Mouse (Mus musculus) hematopoietic stem cell, adult 5-6 weeks (primary cell): ENCODE results near the gene Tmem178. TPM values are rescaled to one million over a fixed set of nuclear protein-coding genes. Genes with fewer than 3 reads are reported as not detected.

Experiments
- ATAC-seq, 2 experiments: fragments of 125-278 bp in 1 of 2; replicated peaks in 1 of 2; 2 replicates each; pipeline ENCODE4 v1.8.0; 2016 to 2017; ENCODE audit warnings: inconsistent platforms in 2 of 2, mild to moderate bottlenecking in 2 of 2, moderate number of reproducible peaks in 2 of 2, low read depth in 1 of 2, moderate TSS enrichment in 1 of 2; ENCODE audit not compliant: low FRiP score in 2 of 2, poor library complexity in 2 of 2, severe bottlenecking in 2 of 2, insufficient read depth in 1 of 2, low TSS enrichment in 1 of 2
- total RNA-seq: library from RNA; stranded (forward); fragments of 172-1452, 232-1000 nt; gene quantifications from 2 replicates; pipeline ENCODE4 v1.2.3, GENCODE M21; 2017

The Tmem178 gene
- total RNA-seq: not detected in 2 replicates

- peak in 1 of 2 experiments; percentile 37; a peak in 1 of 4 replicates for ATAC-seq
These were observed at the start of gene Tmem178 for GRCm38 (mm10) chr17:80944530-80945198. TSS of gene Tmem178 (plus strand) at chr17:80944632.

GRCm38 (mm10) chr17:80896481-80896880 is 48.0 kb upstream of the Tmem178 start:
- no peak for ATAC-seq

- ATAC-seq: no peak
These were observed 46.6 kb upstream of the Tmem178 start for GRCm38 (mm10) chr17:80897709-80898440.

GRCm38 (mm10) chr17:80899513-80900199 is 44.8 kb upstream of the Tmem178 start:
- ATAC-seq: peak; percentile 29 to 37; a peak in 1 of 4 replicates

GRCm38 (mm10) chr17:80900200-80900520 is 44.3 kb upstream of the Tmem178 start:
- no peak for ATAC-seq

GRCm38 (mm10) chr17:80901885-80902284 is 42.5 kb upstream of the Tmem178 start:
- ATAC-seq: no peak

- no peak for ATAC-seq
These were observed 41.1 kb upstream of the Tmem178 start for GRCm38 (mm10) chr17:80903121-80903875.

- no peak for ATAC-seq
These were observed 40.4 kb upstream of the Tmem178 start for GRCm38 (mm10) chr17:80904061-80904460.

- no peak for ATAC-seq
These were observed 28.8 kb upstream of the Tmem178 start for GRCm38 (mm10) chr17:80915666-80916065.

- no peak for ATAC-seq
These were observed 25.2 kb upstream of the Tmem178 start for GRCm38 (mm10) chr17:80919261-80919660.

GRCm38 (mm10) chr17:80921286-80922134 is 22.9 kb upstream of the Tmem178 start:
- no peak for ATAC-seq

GRCm38 (mm10) chr17:80925554-80925953 is 18.9 kb upstream of the Tmem178 start:
- ATAC-seq: no peak

GRCm38 (mm10) chr17:80927151-80927550 is 17.3 kb upstream of the Tmem178 start:
- ATAC-seq: no peak

GRCm38 (mm10) chr17:80932716-80933115 is 11.7 kb upstream of the Tmem178 start:
- ATAC-seq: no peak

GRCm38 (mm10) chr17:80933401-80934029 is 10.9 kb upstream of the Tmem178 start:
- peak; percentile 87 to 91 for ATAC-seq

- ATAC-seq: no peak
These were observed 8.5 kb upstream of the Tmem178 start for GRCm38 (mm10) chr17:80935807-80936519.
